Mouse (Mus musculus): ENCODE data around the gene Zswim7. TPM values are rescaled to one million over a fixed set of nuclear protein-coding genes. Genes with fewer than 3 reads are reported as not detected.

The Zswim7 gene
- 5.2 TPM for polyA plus RNA-seq (2015; fragmentation: Illumina TruSeq; extraction: RNeasy Lipid Tissue Mini Kit (QIAGEN cat#74804); ENCODE audit: insufficient read depth, low read depth, low replicate concordance)

GRCm38 (mm10) chr11:62280675-62281600 is at the start of gene Zswim7, which contains the start of gene Ttc19:
Gene Zswim7, minus strand, starts transcription at chr11:62281375.
Gene Ttc19, plus strand, starts transcription at chr11:62281473.

GRCm38 (mm10) chr11:62248401-62249244 is 32.6 kb downstream of the Zswim7 start, which contains the start of gene Adora2b:
Gene Adora2b, plus strand, starts transcription at chr11:62248984.

Other genes starting within 250 kb of the Zswim7 start
- gene Adora2b, start 32.4 kb downstream of the Zswim7 start, polyA plus RNA-seq (2015; fragmentation: Illumina TruSeq; extraction: RNeasy Lipid Tissue Mini Kit (QIAGEN cat#74804); ENCODE audit: insufficient read depth, low read depth, low replicate concordance), result 1.0 TPM
- 6.2 TPM for gene Ttc19, start 98 bp upstream of the Zswim7 start, polyA plus RNA-seq (2015; fragmentation: Illumina TruSeq; extraction: RNeasy Lipid Tissue Mini Kit (QIAGEN cat#74804); ENCODE audit: insufficient read depth, low read depth, low replicate concordance)
- gene Pigl, start 177.1 kb upstream of the Zswim7 start, polyA plus RNA-seq (2015; fragmentation: Illumina TruSeq; extraction: RNeasy Lipid Tissue Mini Kit (QIAGEN cat#74804); ENCODE audit: insufficient read depth, low read depth, low replicate concordance), result 2.0 TPM
- gene Ncor1, start 177.2 kb upstream of the Zswim7 start, polyA plus RNA-seq (2015; fragmentation: Illumina TruSeq; extraction: RNeasy Lipid Tissue Mini Kit (QIAGEN cat#74804); ENCODE audit: insufficient read depth, low read depth, low replicate concordance), result 30.6 TPM